Mouse (Mus musculus): ENCODE measurements around the gene Jakmip3.

The Jakmip3 gene

DNA sequence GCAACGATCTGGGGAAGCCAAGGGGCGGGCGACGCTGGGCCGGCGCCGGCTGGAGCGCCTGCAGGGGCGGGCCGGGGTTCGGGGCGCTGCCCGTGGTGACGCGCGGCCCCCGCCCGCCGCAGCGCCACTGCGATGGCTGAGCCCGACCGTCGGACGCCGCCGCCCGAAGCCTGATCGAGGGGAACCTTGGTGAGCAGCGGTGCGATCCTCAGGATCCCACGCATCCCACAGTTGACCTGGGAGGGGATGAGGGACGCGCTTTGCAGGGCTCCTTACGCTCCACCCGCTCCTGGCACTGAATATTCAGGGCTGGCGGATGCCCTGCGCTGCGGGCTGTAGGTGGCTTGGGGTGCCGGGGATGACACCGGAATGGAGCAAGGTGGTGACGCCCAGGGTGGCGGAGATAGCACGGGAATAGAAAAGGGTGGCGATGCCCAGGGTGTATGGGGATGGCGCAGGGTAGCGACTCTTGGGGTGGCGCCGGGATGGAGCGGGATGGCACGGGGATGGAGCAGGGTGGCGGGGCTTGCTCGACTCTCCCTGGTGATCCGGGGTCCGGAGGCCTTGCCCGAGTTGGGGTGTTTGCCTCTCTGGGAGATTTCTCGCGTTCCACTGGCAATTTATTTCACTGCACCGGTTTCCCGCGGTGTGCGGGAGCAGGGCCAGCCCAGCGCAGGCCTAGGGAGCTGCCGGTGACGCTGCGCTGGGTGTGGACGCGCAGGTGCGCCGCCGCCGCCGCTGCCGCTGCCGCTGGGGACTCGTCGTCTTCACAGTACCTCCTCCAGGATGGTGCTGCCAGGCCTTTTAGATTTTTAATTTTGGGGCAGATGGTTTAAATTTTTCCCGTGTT, at the start of gene Jakmip3:
TSS of gene Jakmip3 (plus strand) at position 119 of the 850 bp plus-strand sequence.
- peak; percentile 54 to 55 for DNase-seq (ENCODE audit: low spot score in 2 of 2)

DNA sequence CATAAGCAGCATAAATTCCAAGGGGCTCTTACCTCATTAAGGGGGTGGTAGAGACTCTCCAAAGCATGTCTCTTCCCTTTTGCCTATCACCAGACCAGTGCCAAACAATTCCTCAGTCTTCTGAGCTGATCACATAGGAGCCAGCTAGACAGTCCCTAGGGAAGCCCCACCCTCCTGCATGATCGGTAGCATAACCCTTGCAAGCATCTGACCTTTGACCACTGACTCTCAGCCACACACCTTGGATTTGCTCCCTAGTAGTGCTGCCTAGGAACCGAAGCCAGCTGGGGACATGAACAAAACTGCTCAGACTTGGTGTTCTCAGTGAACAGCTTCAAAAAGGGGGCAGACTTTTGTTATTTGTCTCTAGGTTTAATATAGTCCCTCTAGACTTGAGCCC, 42.4 kb upstream of the Jakmip3 start:
- DNase-seq (ENCODE audit: low spot score in 2 of 2): no peak

DNA sequence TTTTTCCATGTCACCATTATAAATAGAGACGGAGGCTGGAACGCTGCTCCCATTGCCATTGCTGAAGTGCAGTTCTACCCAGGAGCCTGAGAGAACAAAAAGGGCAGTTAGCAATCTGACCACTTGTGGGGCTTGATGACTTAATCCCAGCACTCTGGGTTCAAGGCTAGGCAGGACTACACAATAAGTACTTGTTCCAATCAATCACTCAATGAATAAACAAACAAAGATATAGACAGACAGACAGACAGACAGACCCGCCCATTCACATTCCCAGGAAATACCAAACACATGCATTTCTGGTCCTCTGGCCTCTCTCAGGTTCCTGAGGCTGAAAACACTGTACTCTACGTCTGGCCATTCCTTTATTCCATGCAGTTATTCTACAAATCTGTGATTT, 41.8 kb upstream of the Jakmip3 start:
- DNase-seq (ENCODE audit: low spot score in 2 of 2): no peak

DNA sequence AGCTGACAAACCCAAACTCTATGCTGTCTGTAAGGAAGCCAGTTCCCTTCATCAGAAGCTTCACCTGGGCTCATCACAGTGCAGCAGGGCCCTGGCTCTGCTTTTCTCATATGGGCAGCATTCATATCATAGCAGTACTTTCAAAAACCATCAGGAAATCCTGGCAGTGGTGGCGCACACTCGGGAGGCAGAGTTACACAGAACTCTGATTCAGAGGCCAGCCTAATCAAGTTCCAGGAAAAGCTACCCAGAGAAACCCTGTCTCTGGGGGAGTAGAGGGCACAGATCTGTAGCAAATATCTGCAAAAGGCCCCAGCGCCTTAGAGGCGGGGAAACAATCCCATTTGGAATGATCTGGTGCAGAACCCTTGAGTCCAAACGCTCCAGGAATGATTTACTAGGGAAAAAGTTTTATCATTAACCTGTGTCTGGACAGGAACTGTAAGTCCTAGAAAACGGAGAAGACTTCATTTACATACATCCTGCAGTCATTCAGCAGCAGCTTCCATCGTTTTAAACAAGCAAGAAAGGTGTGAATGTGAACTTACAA, 36.6 kb upstream of the Jakmip3 start:
- DNase-seq (ENCODE audit: low spot score in 2 of 2): no peak

DNA sequence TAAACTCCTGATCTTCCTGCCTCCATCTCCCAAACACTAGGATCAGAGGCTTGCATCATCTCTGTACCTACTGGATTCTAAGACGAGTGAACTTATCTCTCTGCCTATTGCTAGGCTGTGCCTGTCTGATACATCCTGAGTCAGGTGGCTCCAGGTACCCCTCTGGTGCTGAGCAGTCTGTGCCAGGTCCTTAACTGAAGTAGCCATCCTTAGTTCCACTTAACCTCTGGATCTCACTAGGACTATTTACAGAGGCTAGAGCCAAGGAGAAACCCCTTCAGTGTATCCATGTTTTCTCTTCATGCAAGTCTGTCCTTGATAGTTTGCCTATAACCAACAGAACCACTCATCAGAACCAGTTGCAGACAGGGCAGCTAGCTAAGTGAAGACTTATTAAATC, 34.1 kb upstream of the Jakmip3 start:
- DNase-seq (ENCODE audit: low spot score in 2 of 2): no peak

DNA sequence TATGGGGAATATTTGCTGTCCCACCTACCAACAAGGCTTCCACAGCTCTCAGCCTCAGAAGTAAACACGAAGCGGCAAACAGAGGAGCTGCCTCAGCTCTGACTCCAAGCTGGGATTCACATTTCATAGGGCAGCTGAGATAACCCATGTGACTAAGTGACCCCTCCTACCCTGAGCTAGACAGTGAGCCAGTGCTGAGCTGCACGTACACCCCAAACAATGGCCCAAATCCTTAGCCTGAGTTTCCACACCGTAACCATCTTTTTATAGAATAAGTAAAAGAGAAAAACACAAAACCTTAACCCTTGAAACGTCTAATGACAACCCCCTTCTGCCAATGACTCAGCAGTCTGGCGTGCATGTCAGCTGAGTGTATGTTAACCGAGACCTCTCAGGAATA, 33.5 kb upstream of the Jakmip3 start:
- peak in 1 of 2 experiments; percentile 15 for DNase-seq (ENCODE audit: low spot score in 2 of 2)

DNA sequence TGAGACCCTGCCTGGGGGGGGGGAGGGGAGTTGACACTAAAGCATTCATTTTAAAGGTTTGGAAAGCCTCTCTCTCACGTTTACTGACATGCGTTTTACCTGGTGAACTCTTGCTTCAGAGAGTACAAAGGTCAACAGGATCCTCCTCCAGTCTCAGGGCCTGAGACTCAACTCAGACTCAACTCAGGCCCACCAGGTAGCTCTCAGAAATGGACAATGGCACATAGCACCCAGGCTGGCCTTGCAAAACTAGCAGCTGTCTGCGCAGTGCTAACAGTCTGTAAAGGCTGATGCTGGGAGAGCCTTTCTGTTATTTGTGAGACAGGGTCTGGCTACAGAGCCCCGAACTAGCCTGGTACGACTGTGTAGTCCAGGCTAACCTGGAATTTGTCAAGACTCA, 32.6 kb upstream of the Jakmip3 start:
- DNase-seq (ENCODE audit: low spot score in 2 of 2): no peak

DNA sequence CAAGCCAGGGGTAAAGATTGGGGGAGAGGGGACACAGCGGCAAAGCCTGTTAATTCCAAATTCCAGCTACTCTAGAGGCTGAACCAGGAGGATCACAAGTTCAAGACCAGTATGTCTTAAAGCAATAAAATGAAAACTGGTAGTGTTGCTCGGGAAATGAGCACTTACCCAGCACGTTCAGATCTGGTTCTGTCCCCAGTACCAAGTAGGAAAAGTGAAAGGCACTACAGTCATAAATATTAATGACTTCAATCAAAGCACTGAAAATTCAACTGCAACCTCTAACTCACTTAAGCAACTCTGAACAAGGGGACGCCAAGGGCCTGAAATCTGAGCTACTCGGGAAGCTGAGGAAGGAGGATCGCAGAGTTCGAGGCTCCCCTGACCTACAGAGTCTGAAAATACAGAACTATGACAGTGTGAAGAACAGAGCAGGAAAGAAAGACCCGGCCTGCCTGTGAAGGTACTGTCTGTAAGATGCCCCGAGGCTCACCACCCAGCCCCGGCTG, 31.7 kb upstream of the Jakmip3 start:
- no peak for DNase-seq (ENCODE audit: low spot score in 2 of 2)

DNA sequence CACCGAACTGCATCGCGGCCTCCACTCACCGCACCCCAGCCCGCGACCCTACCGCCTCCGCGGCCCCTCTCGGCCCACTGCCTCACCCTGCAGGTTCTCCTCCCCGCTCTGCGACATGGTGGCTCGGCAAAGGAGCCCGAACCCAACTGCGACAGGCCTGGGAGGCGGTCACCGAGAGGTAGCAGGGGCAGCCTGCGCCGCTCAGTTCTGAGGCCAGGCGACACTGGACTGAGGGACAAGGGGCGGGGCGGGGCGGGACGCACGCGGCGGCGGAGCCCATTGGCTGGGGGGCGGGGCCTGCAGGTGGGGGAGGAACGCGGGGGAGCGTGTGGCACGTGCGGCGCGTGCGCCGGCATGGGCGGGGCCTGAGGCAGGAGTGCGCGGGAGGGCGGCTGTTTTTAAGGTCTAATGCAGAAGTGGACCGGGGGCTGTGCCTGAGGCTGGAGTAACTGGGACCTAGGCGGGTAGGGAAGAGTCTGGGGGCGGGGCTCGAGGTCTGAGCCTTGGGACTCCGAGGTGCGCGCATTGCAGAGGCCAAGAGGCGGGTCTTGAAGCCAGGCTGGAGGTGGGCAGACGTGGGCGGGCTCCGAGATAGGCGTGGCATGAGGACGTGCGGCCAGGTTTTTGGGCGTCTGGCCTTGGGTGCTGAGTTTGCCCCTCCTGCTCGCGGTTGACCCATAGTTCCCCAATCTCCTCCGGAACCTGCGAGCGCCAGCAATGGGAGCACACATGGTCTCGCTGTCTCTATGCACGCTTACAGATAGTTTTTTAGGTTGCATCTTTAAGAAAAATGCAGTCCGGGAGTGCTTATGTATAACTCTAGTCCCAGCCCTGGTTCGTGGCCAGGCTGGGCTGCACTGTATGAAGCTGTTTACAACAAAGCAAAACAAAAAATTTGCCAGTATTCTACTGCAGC, 31.0 kb upstream of the Jakmip3 start, which contains the start of gene Bnip3:
TSS of gene Bnip3 (minus strand) at position 243 of the 916 bp plus-strand sequence.
- DNase-seq (ENCODE audit: low spot score in 2 of 2): peak; percentile 83

DNA sequence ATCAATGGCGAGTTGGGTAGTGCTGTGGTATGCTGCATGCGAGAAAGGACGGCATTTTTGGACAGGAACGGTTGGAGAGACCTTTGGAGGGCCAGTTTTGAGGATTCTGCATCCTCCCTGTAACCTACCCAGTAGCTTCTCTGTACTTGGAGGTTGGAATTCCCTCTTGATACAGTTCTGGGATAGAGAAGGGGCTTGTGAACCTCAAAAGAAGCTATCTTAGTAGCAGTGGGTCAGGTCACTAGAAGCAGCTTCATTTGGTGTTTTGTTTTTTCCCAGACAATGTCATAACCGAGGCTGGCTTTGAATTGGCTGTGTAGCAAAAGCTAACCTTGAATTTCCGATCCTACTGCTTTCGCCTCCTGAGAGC, 30.4 kb upstream of the Jakmip3 start:
- no peak for DNase-seq (ENCODE audit: low spot score in 2 of 2)

DNA sequence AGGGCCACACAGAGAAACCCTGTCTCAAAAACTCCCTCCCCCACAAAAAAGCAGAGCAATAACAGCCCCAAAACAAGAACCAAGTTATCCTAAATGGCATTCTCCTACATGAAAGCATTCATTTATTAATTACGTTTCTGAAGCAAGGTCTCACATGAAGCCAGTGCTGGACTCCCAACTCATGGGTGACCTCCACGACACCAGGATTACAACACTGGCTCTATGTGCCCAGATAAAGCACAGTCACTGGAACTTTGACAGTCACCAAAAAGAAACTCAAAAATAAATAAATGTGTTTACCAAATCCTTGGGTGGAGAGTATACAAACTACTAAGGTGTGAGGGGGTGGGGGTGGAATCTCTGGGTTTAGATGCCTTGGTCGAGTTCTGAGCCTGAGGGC, 26.9 kb upstream of the Jakmip3 start:
- DNase-seq (ENCODE audit: low spot score in 2 of 2): no peak

DNA sequence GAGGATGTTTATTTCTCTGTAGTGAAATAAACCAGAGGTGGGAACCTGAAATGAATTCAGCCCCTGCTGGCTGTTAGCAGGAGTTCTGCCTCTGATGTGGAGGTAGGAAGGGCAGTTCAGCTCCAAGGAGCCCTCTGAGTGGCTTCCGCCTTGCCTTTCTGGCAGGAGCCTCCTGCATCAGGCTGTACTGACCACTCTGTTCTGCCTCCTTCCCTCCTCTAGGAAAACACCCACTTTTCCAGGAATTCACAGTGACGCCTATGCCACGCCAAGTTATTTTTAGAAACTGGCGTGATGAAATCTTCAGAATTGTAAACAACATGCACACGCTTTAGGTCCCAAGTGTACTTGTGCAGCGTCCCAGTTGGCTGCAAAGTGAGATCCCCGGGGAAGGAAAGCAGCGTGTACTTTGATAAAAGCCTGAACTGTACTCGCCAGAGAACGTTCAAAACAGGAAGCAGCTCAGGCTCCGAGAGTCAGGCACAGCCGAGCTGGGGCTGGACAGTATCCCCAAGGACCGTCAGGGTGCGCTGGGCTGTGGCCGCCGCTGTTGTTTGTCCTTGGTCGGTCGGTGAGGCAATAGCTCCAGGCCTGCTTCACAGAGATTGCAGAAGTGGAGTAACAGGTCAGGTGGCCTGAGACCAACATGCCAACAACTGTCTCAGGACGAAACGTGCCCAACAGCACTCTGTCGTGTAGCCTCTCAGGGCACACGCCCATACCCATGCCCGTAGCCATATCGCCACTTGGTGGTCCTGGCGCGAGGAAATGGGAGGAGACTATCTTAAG, 21.2 kb upstream of the Jakmip3 start:
- DNase-seq (ENCODE audit: low spot score in 2 of 2): peak in 1 of 2 experiments; percentile 24

DNA sequence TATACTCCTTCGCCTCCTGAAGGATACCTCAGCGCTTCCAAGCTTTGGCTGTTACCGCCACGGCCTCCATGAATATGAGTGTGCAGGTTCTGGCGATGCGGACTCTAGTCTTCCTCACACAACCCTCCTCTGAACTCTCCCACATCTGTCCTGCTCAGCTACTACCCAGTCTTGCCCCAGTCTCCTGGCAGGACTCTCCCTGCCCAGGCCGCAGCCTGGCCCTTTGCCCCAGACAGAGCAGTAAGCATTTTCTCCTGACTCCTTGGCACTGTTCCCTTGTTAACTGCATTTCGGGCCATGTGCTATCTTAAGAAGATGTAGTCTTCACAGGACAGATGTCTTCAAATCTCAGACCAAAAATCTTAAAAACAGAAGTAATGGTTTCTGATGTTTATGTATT, 18.9 kb upstream of the Jakmip3 start:
- DNase-seq (ENCODE audit: low spot score in 2 of 2): no peak

DNA sequence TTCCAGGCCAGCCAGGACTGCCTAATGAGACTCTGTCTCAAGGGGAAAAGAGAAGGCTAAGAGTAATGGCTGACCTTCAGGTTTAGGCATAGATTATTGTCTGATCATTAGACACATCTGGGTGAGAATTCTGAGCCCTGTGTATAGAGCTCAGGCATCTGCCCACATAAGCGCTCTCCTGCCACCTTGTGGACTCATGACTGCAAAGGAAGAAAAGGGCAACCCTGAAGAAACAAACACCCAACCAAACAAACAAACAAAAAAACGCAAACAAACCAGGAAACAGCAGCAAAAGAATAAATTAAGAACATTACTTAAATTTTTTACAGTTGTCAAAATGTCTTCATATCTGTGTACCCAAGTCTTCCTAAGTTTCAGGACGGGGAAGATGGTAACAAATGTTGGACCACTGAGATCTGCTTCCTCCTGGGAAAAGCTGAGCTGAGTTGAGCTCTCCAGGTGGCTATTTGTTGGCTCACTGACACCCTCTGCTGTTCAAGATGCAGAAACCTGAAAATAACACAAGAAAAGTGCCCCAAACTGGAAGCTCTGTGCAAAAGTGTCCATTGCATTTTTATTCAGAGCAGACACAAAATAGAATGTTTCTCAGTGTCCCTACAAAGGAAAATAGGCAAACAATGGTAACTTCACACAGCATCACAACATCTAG, 16.6 kb upstream of the Jakmip3 start:
- DNase-seq (ENCODE audit: low spot score in 2 of 2): no peak

DNA sequence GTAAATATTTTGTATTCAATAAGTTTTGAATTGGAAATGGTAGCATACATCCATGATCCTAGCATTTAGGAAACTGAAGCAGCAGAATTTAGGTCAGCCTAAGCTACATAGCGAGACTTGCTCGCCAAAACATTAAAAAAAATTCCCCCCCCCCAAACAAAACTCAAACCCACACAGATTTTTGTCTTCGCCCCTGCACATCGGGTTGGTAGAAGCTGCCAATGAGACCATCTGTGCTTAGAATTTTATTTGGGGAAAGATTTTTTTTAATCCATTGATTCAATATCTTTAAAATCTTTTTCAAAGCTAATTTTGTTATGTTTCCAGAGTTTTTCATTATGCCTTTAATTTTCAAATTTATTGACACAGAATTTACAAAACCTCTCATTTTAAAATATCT, 12.1 kb upstream of the Jakmip3 start:
- DNase-seq (ENCODE audit: low spot score in 2 of 2): no peak

DNA sequence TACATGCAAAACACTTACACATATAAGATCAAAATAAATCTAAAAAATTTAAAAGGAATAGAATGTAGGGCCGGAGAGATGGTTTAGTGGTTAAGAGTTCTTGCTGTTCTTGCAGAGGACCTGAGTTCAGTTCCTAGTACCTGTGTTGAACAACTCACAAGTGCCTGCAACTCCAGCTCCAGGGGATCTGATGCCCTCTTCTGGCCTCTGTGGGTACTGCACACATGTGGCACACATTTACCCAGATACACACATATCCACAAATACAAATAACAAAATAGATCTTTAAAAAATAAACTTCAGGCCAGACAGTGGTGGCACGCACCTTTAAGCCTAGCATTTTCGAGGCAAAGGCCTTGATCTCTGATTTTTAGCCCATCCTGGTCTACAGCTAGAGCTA, 6.0 kb upstream of the Jakmip3 start:
- DNase-seq (ENCODE audit: low spot score in 2 of 2): no peak

DNA sequence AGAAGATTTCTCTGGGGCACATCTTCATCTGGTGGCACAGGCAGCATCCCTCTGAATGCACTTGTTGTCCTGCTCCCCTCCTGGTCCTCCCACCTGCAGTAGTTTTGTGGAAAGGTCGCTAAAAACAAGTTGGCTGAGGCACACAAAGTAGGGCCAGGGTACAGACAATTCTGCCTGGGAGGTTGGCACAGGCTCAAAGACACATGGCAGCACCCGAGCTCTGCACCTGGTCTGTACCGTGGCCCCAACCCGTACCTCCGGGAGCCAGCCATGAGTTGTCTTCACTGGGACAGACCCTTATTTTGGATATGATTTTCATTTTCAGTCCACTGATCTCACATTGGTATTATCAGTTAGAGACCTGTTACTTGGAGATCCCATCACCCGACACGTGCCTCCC, 1.5 kb upstream of the Jakmip3 start:
- no peak for DNase-seq (ENCODE audit: low spot score in 2 of 2)

DNA sequence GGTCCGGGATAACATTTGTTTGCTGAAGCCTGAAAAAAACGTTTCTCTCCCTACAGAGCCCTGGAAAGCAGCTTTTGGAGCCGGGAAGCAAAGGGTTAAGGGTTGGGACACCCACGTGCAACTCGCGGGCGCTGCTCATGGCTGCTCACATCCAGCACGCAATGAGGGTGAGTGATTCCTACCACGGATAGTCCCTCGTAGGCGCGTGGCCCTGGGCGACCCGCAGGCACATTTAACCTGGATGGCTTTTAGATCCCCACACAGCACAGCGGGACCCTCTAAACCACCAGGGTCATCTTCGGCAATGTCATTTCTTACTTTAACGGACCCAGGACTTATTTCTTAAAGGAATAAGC, 296 bp upstream of the Jakmip3 start:
- peak; percentile 67 to 69 for DNase-seq (ENCODE audit: low spot score in 2 of 2)

DNA sequence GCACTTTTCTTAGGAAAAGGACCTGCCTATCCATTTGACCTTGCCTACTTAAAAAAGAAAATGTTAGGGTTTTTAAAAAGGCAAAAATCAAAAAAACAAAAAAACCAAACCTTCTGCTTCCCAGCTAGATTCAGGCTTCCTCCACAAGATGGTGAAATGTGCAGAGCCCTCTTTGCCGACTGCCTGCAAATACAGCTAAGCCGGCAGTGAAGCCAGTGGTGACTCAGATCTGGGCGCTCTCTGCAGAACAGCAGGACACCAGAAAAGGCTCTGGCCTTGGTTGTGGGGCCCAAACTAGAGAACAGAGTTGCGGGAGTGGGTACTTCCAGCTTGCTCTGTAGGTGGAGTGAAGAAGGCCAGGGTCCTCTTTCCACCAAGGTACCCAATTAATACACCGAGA, 1.0 kb downstream of the Jakmip3 start:
- DNase-seq (ENCODE audit: low spot score in 2 of 2): no peak

DNA sequence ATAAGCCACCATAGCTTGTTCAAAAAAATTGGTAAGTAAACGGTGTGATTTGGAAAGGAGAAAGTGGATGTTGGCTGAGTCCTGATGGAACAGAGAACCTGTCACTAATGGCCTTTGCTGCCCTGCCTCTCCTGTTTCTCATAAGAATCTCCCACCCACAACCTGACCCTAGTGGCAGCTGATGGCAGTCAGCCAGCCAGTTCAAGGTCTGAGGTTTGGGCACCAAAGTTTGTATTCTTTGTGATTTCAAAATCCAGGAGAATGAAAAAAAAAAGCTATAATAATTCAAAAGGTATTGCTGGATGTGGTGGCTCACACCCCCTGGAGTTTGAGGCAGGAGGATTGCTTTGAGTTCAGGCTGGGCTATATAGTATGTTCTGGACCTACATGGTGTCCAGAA, 1.8 kb downstream of the Jakmip3 start:
- DNase-seq (ENCODE audit: low spot score in 2 of 2): no peak

DNA sequence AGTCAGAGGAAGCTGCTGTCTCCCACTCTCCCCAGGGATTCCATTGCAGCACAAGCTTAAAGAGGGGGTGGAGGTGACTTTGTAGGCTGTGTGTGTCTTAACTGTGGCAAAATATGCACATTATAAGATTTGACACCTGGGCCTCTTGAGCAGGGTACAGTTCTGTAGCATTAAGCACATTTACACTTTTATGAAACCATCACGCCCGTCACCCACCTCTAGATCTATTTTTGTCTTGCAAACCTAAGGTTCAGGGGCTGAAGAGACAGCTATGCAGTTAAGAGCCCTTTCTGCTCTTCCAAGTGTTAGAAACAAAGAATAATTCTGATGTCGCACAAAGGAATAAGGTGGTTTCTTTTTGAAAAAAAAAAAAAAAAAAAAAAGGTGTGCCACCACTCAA, 5.1 kb downstream of the Jakmip3 start:
- DNase-seq (ENCODE audit: low spot score in 2 of 2): no peak

Measured in right cerebral cortex, postnatal 36 days (tissue).